Mouse (Mus musculus): ENCODE results near the gene Clk3. TPM values are rescaled to one million over a fixed set of nuclear protein-coding genes. Genes with fewer than 3 reads are reported as not detected.
"Not testable (repeated sequence)": the region's sequence is repeated elsewhere in the genome, so short reads cannot be mapped to it uniquely, and the experiment has no call there.

Gene Clk3
- polyA plus RNA-seq, 1 experiment from 2014 or later, result 57.2 TPM

DNA sequence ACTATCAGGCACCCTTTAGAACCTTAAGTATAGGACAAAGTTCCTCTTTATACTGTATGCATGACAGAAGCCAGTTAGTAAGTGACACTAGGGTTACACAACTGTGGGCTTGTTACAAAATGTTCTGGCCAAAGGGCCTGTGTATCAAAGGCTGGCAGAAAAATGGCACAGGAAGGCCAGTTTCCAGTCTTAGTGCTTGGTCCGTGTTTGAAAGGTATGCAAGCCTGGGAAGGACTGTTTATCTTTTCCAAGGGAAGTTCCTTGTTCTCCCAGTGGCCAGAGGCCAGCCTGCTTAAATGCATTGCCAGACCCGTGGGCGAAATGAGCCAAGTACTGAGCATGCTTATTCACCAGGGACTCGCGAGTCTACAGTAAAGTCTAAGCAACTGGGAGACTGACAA is 42.3 kb downstream of the Clk3 start:
- Histone ChIP-seq H3K27ac (ENCODE audit: low read depth, low read length) (no peak overlapping the region), H3K4me1 (ENCODE audit: control insufficient read depth, insufficient read depth, low read depth, low read length) (peaks cover 2% of the 10 kb centered on the region; the same call in 1 of the 2 replicates), H3K9ac (ENCODE audit: low read depth, low read length) (no peak overlapping the region), H3K4me2 (ENCODE audit: low read length) (no peak overlapping the region), H3K4me3 (ENCODE audit: low read length) (no peak overlapping the region), H3K9me3 (ENCODE audit: control insufficient read depth, low read length) (no peaks in the 10 kb centered on the region), H3K36me3 (ENCODE audit: control insufficient read depth, insufficient read depth, low read length) (peaks cover 12% of the 10 kb centered on the region), H3K27me3 (replicated peaks; ENCODE audit: control insufficient read depth, insufficient read depth, low read length) (no peaks in the 10 kb centered on the region)
- peak; percentile 83 for ATAC-seq
- 67% methylated on average over 5 of the region's 5 CpGs for WGBS

DNA sequence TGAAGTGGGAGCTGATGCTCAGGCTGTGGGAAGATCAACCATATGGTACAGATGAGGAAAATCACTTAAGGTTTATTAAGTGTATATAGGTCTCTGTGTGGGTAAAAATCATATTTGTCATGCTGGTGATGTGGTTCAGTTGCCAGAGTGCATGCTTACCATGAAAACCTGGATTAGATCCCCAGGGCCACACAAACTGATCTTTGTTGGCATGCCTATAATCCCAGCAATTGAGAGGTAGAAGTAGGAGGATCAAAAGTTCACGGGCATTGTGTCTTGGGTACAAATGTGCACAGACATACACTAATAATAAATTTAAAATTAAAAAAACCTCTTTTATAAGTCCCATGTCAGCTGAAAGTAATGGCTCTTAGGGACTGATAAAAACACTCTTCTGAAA is 43.3 kb downstream of the Clk3 start:
- 77% methylated on average over 1 of the region's 1 CpGs for WGBS
- Histone ChIP-seq H3K36me3 (ENCODE audit: control insufficient read depth, insufficient read depth, low read length) (peaks cover 10% of the 10 kb centered on the region), H3K4me1 (ENCODE audit: control insufficient read depth, insufficient read depth, low read depth, low read length) (peaks cover 2% of the 10 kb centered on the region; the same call in 1 of the 2 replicates), H3K9ac (ENCODE audit: low read depth, low read length) (no peak overlapping the region), H3K4me3 (ENCODE audit: low read length) (no peak overlapping the region), H3K27ac (ENCODE audit: low read depth, low read length) (no peak overlapping the region), H3K9me3 (ENCODE audit: control insufficient read depth, low read length) (no peaks in the 10 kb centered on the region), H3K27me3 (replicated peaks; ENCODE audit: control insufficient read depth, insufficient read depth, low read length) (no peaks in the 10 kb centered on the region), H3K4me2 (ENCODE audit: low read length) (no peak overlapping the region)
- no peak for ATAC-seq

GRCm38 (mm10) chr9:57720736-57721135 is 44.9 kb downstream of the Clk3 start:
- Histone ChIP-seq H3K9ac (ENCODE audit: low read depth, low read length) (no peak overlapping the region), H3K4me3 (ENCODE audit: low read length) (no peak overlapping the region), H3K27ac (ENCODE audit: low read depth, low read length) (no peak overlapping the region), H3K36me3 (ENCODE audit: control insufficient read depth, insufficient read depth, low read length) (peaks cover 18% of the 10 kb centered on the region), H3K9me3 (ENCODE audit: control insufficient read depth, low read length) (no peaks in the 10 kb centered on the region), H3K27me3 (replicated peaks; ENCODE audit: control insufficient read depth, insufficient read depth, low read length) (no peaks in the 10 kb centered on the region), H3K4me1 (ENCODE audit: control insufficient read depth, insufficient read depth, low read depth, low read length) (peaks cover 2% of the 10 kb centered on the region; the same call in 1 of the 2 replicates), H3K4me2 (ENCODE audit: low read length) (no peak overlapping the region)
- 95% methylated on average over 3 of the region's 3 CpGs for WGBS
- ATAC-seq, result no peak

DNA sequence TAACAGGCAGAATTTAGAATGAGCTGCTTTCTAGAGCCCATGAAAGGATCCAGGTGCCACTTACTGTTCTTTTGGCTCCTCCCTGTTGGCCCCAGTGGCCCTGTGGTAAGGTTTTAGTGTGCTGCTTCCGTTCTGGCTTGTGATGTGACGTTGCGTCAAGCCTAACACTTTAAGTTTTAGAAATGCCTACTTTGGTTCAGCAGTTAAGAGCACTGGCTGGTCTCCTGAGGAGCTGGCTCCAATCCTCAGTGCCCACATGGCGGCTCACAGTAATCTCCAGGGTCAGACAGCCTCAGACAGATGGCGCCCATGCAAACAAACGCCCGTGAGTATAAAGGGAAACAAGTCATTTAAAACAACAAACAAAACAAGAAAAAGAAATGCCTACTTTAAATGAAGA is 47.3 kb downstream of the Clk3 start:
- Histone ChIP-seq H3K4me2 (ENCODE audit: low read length) (no peak overlapping the region), H3K4me1 (ENCODE audit: control insufficient read depth, insufficient read depth, low read depth, low read length) (peaks cover 2% of the 10 kb centered on the region; the same call in 1 of the 2 replicates), H3K36me3 (ENCODE audit: control insufficient read depth, insufficient read depth, low read length) (peaks cover 21% of the 10 kb centered on the region), H3K9ac (ENCODE audit: low read depth, low read length) (no peak overlapping the region), H3K27ac (ENCODE audit: low read depth, low read length) (no peak overlapping the region), H3K9me3 (ENCODE audit: control insufficient read depth, low read length) (no peaks in the 10 kb centered on the region), H3K4me3 (ENCODE audit: low read length) (no peak overlapping the region), H3K27me3 (replicated peaks; ENCODE audit: control insufficient read depth, insufficient read depth, low read length) (no peaks in the 10 kb centered on the region)
- 82% methylated on average over 7 of the region's 7 CpGs for WGBS
- ATAC-seq, result no peak

- no peak overlapping the region for H3K9ac ChIP-seq (ENCODE audit: low read depth, low read length)
- H3K4me2 ChIP-seq (ENCODE audit: low read length), result no peak overlapping the region
- H3K36me3 ChIP-seq (ENCODE audit: control insufficient read depth, insufficient read depth, low read length), result peaks cover 16% of the 10 kb centered on the region
- no peak overlapping the region for H3K27ac ChIP-seq (ENCODE audit: low read depth, low read length)
- H3K9me3 ChIP-seq (ENCODE audit: control insufficient read depth, low read length), result no peaks in the 10 kb centered on the region; the same call in 1 of the 2 replicates
- no peak for ATAC-seq
- no peak overlapping the region for H3K4me3 ChIP-seq (ENCODE audit: low read length)
- 85% methylated on average over 2 of the region's 2 CpGs for WGBS
- H3K27me3 ChIP-seq (replicated peaks; ENCODE audit: control insufficient read depth, insufficient read depth, low read length), result no peaks in the 10 kb centered on the region
- peaks cover 14% of the 10 kb centered on the region for H3K4me1 ChIP-seq (ENCODE audit: control insufficient read depth, insufficient read depth, low read depth, low read length)
Measured at GRCm38 (mm10) chr9:57712194-57712593, 53.5 kb downstream of the Clk3 start.

DNA sequence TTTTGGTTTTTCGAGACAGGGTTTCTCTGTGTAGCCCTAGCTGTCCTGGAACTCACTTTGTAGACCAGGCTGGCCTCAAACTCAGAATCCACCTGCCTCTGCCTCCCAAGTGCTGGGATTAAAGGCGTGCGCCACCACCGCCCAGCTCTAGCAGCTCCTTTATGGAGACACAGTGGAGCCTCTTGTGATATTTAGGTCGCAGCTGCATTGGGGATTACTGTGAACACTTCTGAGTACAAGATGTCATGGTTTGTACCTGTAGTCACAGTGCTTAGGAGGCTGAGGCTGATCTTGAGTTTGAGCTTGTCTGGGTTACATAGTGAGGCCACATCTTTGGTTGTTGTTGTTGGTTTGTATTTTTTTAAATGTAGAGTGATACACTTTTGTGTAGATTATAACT is 55.4 kb downstream of the Clk3 start:
- not testable (repeated sequence) for ATAC-seq
- 93% methylated on average over 5 of the region's 5 CpGs for WGBS

DNA sequence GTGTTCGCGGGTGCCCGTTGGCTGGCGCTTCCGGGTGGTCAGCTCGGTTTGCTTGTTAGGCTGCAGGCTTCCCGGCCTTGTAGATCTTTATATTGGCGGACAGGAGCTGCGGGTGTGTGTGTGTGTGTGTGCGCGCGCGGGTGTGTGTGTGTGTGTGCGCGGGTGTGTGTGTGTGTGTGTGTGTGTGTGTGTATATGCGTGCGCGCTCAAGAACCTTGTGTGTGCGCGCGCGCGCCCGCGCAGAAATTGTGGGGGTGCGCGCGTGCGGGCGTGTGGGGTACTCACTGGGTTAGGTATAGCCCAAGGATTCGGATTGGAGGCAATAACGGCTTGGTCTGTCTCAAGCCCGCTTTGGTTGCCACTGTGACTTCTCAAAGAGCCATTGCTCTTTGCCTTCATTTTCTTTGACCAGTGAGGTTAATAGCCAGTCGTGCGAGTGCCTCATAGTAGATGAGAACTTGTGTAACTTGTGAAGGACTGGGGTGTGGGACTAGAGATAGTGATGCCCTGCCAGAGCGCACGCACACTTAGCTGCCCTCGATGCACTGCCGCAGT is 56.9 kb downstream of the Clk3 start:
- 4% methylated on average over 32 of the region's 39 CpGs for WGBS

More for the DNA sequence above, 55.4 kb downstream of the Clk3 start:
- not testable (repeated sequence) for H3K9me3 ChIP-seq (ENCODE audit: control insufficient read depth, low read length); H3K9ac ChIP-seq (ENCODE audit: low read depth, low read length); H3K27me3 ChIP-seq (replicated peaks; ENCODE audit: control insufficient read depth, insufficient read depth, low read length); H3K4me2 ChIP-seq (ENCODE audit: low read length); H3K27ac ChIP-seq (ENCODE audit: low read depth, low read length); H3K4me3 ChIP-seq (ENCODE audit: low read length); H3K36me3 ChIP-seq (ENCODE audit: control insufficient read depth, insufficient read depth, low read length)
- peaks cover 14% of the 10 kb centered on the region for H3K4me1 ChIP-seq (ENCODE audit: control insufficient read depth, insufficient read depth, low read depth, low read length)

DNA sequence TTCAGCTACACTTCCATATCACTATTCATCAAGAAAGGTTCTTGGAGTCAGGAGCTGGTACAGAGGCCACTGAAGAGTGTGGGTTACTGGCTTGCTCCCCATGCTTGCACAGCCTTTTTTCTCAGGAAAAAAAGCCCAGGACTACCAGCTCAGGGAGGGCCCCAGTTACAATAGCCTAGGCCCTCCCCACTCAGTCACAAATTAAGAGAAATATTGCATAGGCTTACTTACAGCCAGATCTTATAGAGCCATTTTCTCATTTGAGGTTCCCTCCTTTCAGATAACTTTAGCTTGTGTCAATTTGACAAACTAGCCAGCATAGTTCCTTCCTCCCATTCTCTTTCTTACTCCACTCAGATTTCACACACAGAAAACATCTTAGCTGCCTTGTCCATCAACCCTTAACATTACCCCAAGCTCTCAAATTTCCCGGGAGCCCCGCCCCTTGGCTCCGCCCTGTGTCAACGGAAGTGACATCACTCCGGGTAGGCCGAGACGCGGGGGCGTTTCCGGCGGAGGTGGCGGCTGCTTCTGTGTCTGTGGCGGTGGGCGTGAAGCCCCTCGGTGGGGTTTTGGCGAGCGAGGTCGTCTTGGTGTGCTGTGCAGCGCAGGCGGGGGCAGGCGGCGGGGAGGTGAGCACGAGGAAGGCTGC is 57.5 kb downstream of the Clk3 start, which contains the start of gene Edc3:
Edc3 (plus strand) TSS at position 473 of the 652 bp plus-strand sequence.
- H3K4me2 ChIP-seq (ENCODE audit: low read length), result peak within 1 kb of the TSS; percentile 90
- no peaks in the 10 kb centered on the region for H3K27me3 ChIP-seq (replicated peaks; ENCODE audit: control insufficient read depth, insufficient read depth, low read length)
- H3K36me3 ChIP-seq (ENCODE audit: control insufficient read depth, insufficient read depth, low read length), result no peaks in the 10 kb centered on the region
- H3K27ac ChIP-seq (ENCODE audit: low read depth, low read length), result peak within 1 kb of the TSS; percentile 79
- ATAC-seq, result peak; percentile 93
- H3K9ac ChIP-seq (ENCODE audit: low read depth, low read length), result peak within 1 kb of the TSS; percentile 95
- H3K9me3 ChIP-seq (ENCODE audit: control insufficient read depth, low read length), result no peaks in the 10 kb centered on the region; the same call in 1 of the 2 replicates
- peaks cover 14% of the 10 kb centered on the region for H3K4me1 ChIP-seq (ENCODE audit: control insufficient read depth, insufficient read depth, low read depth, low read length)
- peak within 1 kb of the TSS; percentile 91 for H3K4me3 ChIP-seq (ENCODE audit: low read length)
- WGBS, result under 1% methylated on average over 23 of the region's 23 CpGs

More for the DNA sequence above, 56.9 kb downstream of the Clk3 start:
- Histone ChIP-seq H3K4me2 (ENCODE audit: low read length) (peak overlapping the region; percentile 90), H3K27me3 (replicated peaks; ENCODE audit: control insufficient read depth, insufficient read depth, low read length) (no peaks in the 10 kb centered on the region), H3K4me3 (ENCODE audit: low read length) (peak overlapping the region; percentile 91), H3K27ac (ENCODE audit: low read depth, low read length) (peak overlapping the region; percentile 79), H3K4me1 (ENCODE audit: control insufficient read depth, insufficient read depth, low read depth, low read length) (peaks cover 14% of the 10 kb centered on the region), H3K36me3 (ENCODE audit: control insufficient read depth, insufficient read depth, low read length) (peaks cover 3% of the 10 kb centered on the region), H3K9ac (ENCODE audit: low read depth, low read length) (peak overlapping the region; percentile 95), H3K9me3 (ENCODE audit: control insufficient read depth, low read length) (no peaks in the 10 kb centered on the region; the same call in 1 of the 2 replicates)
- peak; percentile 77 for ATAC-seq

- Histone ChIP-seq H3K9ac (ENCODE audit: low read depth, low read length) (no peak overlapping the region), H3K27me3 (replicated peaks; ENCODE audit: control insufficient read depth, insufficient read depth, low read length) (no peaks in the 10 kb centered on the region), H3K36me3 (ENCODE audit: control insufficient read depth, insufficient read depth, low read length) (no peaks in the 10 kb centered on the region), H3K4me2 (ENCODE audit: low read length) (no peak overlapping the region), H3K4me1 (ENCODE audit: control insufficient read depth, insufficient read depth, low read depth, low read length) (peaks cover 14% of the 10 kb centered on the region), H3K27ac (ENCODE audit: low read depth, low read length) (no peak overlapping the region), H3K9me3 (ENCODE audit: control insufficient read depth, low read length) (no peaks in the 10 kb centered on the region; the same call in 1 of the 2 replicates), H3K4me3 (ENCODE audit: low read length) (no peak overlapping the region)
- no peak for ATAC-seq
- WGBS, result 90% methylated on average over 3 of the region's 3 CpGs
Measured at GRCm38 (mm10) chr9:57706496-57706895, 59.2 kb downstream of the Clk3 start.

All from hindbrain, embryonic 16.5 days (tissue).